Mouse (Mus musculus): ENCODE measurements around the gene Adam8.

The Adam8 gene

DNA sequence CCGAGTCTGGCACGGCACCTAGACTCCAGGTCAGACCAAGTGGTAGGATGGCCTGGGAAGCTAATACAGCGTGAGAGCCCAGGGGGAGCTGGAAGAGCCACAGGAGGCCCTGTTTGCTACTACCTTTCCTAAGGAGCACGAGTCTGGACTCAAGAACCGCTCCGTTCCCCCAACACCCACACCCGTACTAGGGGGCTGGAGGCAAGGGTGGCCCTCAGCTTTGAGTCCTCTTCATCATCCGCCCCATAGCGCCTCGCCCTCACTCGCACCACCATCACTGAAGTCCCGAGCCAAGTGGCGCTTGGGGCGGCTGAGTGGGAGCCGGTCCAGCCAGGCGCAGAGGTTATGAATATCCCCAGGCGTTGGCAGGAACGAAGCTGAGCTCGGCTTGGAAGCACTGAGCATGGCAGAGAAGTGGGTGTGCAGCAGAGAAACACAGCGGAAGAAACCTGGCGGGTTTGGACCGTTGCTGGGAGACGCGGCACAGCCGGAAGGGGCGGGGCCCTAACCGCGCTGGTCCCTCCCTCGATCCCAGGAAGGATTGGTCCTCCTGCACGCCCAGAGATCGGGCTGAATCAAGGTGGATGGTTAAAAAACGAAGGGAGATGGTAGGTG, 14.0 kb downstream of the Adam8 start, which contains the start of gene 6430531B16Rik:
6430531B16Rik (minus strand) TSS at position 478 of the 615 bp plus-strand sequence.
- DNase-seq, result peak; percentile 77

DNA sequence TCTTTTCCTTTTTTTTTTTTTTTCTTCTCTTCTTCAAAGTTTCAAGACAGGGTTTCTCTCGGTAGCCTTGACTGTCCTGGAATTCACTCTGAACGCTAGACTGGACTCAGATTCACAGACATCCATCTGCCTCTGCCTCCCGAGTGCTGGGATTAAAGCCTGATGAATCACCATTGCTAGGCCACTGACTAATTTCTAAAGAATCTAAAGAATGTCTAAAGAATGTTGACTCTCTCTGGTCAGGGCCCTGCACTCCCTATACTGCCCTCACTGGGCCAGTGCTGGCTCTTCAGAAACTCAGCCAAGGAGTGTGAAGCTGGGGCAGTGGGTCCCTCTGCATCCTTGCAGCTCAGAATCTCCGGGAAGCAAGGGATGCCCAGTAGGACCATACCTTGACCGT, 16.9 kb downstream of the Adam8 start:
- DNase-seq, result no peak

DNA sequence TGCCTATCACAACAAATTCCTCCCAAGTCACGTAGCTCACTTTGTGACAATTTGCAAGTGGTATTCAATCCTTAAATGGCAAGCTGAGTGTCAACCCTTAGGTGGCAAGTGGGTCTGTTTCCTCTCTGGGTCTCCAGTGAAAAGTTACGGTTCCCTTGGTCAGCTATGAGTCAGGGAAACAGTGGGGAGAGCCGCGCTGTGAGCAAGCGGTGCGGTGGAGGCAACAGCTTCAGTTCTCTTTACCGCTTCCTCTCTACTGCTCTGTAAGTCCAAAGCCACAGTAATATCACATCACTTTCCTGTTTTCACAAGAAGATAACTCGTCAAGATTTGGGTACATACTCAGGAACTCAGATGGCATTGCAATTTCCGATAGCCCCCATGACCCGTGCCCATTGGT, 18.1 kb downstream of the Adam8 start:
- no peak for DNase-seq

DNA sequence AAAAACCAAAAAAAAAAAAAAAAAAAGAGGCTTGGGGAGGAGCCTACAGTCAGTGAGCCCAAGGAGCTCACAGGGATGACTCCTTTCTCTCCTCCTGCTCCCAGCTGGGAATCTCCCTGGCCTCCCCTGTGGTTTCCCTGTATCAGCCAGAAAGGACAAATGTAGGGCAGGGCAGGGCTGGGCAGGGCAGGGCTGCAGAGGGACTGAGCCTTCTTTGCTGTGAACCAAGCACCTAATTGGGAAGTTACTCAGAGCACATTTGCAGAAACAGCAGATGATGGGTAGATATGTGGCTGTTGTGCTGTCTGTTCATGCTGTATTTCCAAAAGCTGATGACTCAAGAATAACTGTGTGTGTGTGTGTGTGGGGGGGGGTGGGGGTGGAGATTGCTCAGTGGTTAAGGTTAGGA, 19.4 kb downstream of the Adam8 start:
- DNase-seq, result no peak

DNA sequence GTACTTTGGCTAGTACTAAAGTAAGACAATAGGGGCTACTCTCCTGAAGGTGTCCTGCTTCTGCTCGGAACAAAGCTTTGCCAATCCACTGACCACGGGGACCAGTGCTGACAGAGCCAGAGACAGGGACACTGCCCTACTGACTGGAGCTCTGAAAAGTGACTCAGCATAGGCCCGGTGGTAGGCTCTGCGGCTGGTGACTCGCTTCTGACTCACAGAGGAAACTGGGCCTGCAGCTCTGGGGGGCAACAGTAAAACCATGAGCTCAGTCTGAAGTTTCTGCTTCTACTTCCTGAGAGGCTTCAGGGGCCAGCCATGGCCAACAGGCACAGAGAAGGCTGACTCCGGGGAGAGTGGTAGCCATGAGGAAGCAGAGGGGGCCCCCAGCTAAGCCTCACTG, 20.9 kb downstream of the Adam8 start:
- no peak for DNase-seq

DNA sequence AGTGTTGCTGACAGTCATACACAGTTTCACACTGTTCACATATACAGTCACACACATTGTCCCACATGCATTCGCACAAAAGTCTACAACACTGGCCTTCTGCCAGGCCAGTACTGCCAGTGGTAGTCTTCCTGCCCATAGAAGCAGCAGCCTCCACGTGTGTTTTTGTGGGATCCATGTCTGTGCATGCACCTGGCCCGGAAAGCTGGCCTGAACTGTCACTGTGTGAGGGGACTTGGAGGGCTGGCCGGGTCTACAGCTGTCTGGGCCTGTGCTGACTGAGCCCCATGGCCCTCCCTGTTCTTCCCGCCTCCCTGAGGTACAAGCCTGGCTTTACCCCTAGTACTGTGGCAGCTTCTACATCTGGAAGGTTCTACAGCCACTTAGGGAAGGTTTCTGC, 21.4 kb downstream of the Adam8 start:
- DNase-seq, result no peak

- no peak for DNase-seq
Observed at GRCm38 (mm10) chr7:139970216-139970919, 22.0 kb downstream of the Adam8 start.

DNA sequence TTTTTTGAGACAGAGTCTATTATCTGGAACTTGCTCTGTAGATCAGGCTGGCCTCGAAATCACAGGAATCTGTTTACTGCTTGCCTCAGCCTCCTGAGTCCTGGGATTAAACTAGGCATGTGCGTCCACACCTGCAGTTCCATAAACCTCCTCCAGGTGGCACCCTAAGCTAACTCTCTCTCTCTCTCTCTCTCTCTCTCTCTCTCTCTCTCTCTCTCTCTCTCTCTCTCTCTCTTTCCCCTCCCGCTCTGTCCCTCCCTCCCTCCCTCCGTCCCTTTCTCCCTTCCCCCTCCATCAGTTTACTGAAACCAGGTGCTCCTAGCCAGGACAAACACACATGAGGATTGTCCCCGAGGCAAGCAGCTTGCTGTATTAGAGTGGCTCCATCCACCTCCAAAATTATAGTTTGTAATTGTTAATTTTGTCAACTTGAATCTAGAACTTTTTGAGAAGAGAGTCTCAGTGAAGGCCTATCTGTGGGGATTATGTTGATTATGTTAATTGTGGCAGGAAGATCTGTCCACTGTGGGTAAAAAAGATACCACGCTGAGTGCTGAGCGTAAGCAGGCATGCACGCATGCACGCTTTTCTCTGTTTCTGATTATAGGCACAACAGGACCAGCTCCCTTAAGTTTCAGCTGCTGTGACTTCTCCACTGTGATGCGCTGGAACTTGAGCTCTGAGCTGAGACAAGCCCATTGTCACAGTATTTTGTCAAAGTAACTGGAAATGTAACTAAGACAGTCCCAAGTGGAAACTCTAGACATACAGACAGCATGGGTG, 22.8 kb downstream of the Adam8 start:
- peak; percentile 84 for DNase-seq

- DNase-seq, result no peak
Observed at GRCm38 (mm10) chr7:139968428-139968827, 23.9 kb downstream of the Adam8 start.

- no peak for DNase-seq
Observed at GRCm38 (mm10) chr7:139967175-139967574, 25.2 kb downstream of the Adam8 start.

GRCm38 (mm10) chr7:139963814-139964213, 28.5 kb downstream of the Adam8 start:
- DNase-seq, result no peak

GRCm38 (mm10) chr7:139961141-139961540, 31.2 kb downstream of the Adam8 start:
- no peak for DNase-seq

GRCm38 (mm10) chr7:139957958-139958357, 34.4 kb downstream of the Adam8 start:
- no peak for DNase-seq

- no peak for DNase-seq
Observed at GRCm38 (mm10) chr7:139957437-139957836, 34.9 kb downstream of the Adam8 start.

GRCm38 (mm10) chr7:139956658-139957057, 35.7 kb downstream of the Adam8 start:
- DNase-seq, result no peak

DNA sequence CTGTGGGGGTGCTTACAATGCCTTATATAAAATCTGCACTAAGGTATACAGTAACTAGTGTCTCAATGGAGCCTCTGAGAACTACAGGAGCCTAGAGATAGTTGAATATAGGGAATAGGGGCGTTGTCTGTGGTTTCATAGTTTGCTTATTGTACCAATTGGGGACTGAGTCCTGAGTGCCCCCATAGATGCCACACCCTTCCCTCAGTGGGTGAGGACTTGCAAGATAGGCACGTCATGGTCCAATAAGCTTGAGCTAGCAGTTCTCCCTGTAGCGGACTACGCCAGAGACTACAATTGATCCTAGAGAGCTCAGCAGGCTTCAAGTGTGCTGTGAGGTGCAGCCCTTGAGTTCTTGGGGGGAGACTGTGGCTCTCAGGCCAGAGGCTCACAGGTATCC, 36.9 kb downstream of the Adam8 start:
- DNase-seq, result no peak

- no peak for DNase-seq
Observed at GRCm38 (mm10) chr7:139951991-139952633, 40.2 kb downstream of the Adam8 start.

GRCm38 (mm10) chr7:139951079-139951478, 41.3 kb downstream of the Adam8 start:
- no peak for DNase-seq

DNA sequence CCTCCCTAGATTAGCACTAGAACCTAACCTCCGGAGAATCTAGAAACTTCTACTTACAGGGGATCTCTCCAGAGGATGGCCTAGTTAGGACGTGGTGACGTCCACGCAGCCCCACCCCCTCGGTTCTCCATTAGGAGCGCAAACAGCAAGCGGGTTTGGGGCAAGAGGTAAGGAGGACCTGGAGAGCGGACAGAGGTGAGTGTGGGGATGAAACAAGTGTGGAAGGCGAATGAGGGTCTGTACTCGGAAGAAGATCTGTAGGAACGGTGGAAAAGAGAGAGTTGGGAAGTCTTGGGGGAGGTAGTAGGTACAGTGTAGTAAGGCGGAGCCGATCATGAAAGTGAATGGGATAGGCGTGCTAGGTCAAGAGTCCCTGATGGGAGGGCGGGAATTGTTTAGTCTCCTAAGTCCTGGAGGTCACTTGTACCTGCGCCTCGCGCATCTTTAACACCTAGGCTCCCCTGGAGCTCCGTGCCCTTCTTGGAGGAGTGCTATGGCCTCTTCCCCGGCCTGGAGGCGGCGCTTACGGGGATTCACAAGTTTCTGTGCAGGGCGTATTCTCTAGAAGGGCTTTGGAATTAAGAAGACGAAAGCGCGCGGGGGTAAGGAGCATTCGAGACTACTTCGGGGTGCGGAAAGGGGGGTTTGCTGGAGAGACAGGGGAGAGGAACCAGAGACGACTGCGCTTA, 41.9 kb downstream of the Adam8 start:
- DNase-seq, result no peak

GRCm38 (mm10) chr7:139949893-139950282, 42.5 kb downstream of the Adam8 start:
- no peak for DNase-seq

DNA sequence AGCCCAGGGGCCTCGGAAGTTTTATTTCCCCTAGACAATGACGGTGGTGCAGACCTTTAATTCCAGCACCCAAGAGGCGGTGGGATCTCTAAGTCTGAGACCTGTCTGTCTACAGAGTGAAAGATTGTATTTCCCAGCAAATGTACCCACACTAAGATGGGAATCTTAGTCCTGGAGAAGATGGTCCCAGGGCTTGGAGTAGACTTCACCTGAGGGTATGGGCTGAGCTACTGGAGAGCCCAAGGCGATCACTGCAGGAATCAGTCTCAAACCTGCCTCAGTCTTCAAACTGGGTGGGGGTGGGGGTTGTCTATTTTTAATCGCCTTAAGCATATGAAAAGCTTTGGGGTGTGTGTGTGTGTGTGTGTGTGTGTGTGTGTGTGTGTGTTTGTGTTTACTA, 46.3 kb downstream of the Adam8 start:
- no peak for DNase-seq

- no peak for DNase-seq
Observed at GRCm38 (mm10) chr7:139945516-139945915, 46.8 kb downstream of the Adam8 start.
